Mouse (Mus musculus): Measurements from ENCODE around the gene Dpf1.

DNA sequence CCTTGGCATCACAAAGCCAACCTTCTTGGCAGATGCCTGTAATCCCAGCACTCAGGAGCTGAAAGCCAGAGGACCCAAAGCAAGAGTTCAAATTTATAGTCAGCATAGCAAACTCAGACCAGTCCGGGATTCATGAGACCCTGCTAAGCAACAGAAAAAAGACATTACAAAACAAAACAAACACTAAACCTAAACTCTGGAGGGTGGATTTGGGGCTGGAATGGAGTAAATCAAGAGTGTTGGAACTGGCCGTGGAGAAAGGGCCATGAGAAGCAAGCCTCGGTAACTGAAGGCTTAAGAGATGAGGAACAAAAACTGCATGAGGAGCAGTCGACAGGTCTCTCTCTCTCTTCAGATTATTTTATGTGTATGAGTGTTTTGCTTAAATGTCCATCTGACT lies 19.9 kb upstream of the Dpf1 start:
- TF ChIP-seq POLR2A (IDR thresholded peaks at IDR 0.05; ENCODE audit: borderline replicate concordance, low read depth, low read length) (no peak), CTCF (IDR thresholded peaks at IDR 0.05; ENCODE audit: low read depth, low read length) (no peak)
